Mouse (Mus musculus): Measurements from ENCODE around the gene Smyd1. TPM values are rescaled to one million over a fixed set of nuclear protein-coding genes. Genes with fewer than 3 reads are reported as not detected.
"Not testable (repeated sequence)": the region's sequence is repeated elsewhere in the genome, so short reads cannot be mapped to it uniquely, and the experiment has no call there.

Gene Smyd1
- polyA plus RNA-seq, 1 experiment from 2014 or later, result 0.53 TPM

GRCm38 (mm10) chr6:71338941-71339340, 16.9 kb upstream of the Smyd1 start:
- 73% methylated on average over 3 of the region's 3 CpGs for WGBS
- DNase-seq (no peak), ATAC-seq (ENCODE audit: insufficient read depth) (no peak)
- H3K4me2 ChIP-seq, result no peak overlapping the region
- H3K4me1 ChIP-seq (ENCODE audit: insufficient read depth), result no peaks in the 10 kb centered on the region
- H3K4me3 ChIP-seq (ENCODE audit: low read depth, low read length), result no peak overlapping the region
- no peaks in the 10 kb centered on the region for H3K36me3 ChIP-seq (ENCODE audit: insufficient read depth)
- TF ChIP-seq CTCF (IDR thresholded peaks at IDR 0.05; ENCODE audit: low read depth), result no peak
- H3K27me3 ChIP-seq (ENCODE audit: insufficient read depth, low read length), result no peaks in the 10 kb centered on the region
- no peak overlapping the region for H3K9ac ChIP-seq
- no peaks in the 10 kb centered on the region for H3K9me3 ChIP-seq (ENCODE audit: low read depth, low read length)
- H3K27ac ChIP-seq (ENCODE audit: low read depth), result no peak overlapping the region

- ATAC-seq (ENCODE audit: insufficient read depth) (no peak), DNase-seq (no peak)
- Histone ChIP-seq H3K36me3 (ENCODE audit: insufficient read depth) (no peaks in the 10 kb centered on the region), H3K4me2 (no peak overlapping the region), H3K4me3 (ENCODE audit: low read depth, low read length) (no peak overlapping the region), H3K9ac (no peak overlapping the region), H3K4me1 (ENCODE audit: insufficient read depth) (no peaks in the 10 kb centered on the region), H3K27me3 (ENCODE audit: insufficient read depth, low read length) (no peaks in the 10 kb centered on the region), H3K27ac (ENCODE audit: low read depth) (no peak overlapping the region), H3K9me3 (ENCODE audit: low read depth, low read length) (no peaks in the 10 kb centered on the region)
- TF ChIP-seq CTCF (IDR thresholded peaks at IDR 0.05; ENCODE audit: low read depth), result no peak
- WGBS, result 91% methylated on average over 8 of the region's 8 CpGs
These were observed 15.6 kb upstream of the Smyd1 start for GRCm38 (mm10) chr6:71337666-71338065.

DNA sequence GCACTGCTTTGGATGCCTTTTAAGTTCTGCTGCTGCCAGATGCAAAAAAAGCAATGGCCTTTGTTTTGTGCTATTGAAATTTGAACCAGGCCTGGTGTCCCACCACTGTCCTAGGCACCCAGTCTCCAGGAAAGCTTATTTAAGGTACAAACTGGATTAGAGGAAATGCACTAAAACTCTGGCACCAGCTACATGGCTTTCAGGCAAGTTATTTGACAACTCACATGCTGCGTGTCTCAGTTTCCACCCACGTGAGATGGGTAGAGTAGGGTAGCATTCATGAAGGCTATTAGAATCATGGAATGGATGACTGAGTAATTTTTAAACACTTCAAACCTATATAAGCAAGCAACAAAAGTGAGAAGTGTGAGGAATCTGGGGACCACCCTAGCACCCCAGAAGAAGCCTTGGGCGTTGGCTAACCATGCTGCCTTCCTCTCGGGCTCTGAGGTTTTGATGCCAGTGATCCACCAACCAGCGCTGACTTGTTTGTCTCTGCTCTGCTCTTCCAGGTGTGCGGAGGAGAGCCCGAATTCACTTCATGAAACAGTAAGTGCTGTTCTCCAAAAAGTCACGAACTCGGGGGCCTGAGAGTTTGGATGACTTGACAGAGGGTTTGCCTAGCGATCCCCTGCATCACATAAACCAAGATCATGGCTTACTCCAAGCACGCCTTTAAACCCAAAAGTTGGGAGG, 11.7 kb upstream of the Smyd1 start:
- Histone ChIP-seq H3K4me1 (ENCODE audit: insufficient read depth) (no peaks in the 10 kb centered on the region), H3K36me3 (ENCODE audit: insufficient read depth) (no peaks in the 10 kb centered on the region), H3K4me2 (no peak overlapping the region), H3K9ac (no peak overlapping the region), H3K27me3 (ENCODE audit: insufficient read depth, low read length) (no peaks in the 10 kb centered on the region), H3K27ac (ENCODE audit: low read depth) (no peak overlapping the region), H3K4me3 (ENCODE audit: low read depth, low read length) (no peak overlapping the region), H3K9me3 (ENCODE audit: low read depth, low read length) (no peaks in the 10 kb centered on the region)
- ATAC-seq (ENCODE audit: insufficient read depth), result no peak
- DNase-seq, result no peak
- no peak for TF ChIP-seq CTCF (IDR thresholded peaks at IDR 0.05; ENCODE audit: low read depth)
- 86% methylated on average over 11 of the region's 11 CpGs for WGBS

DNA sequence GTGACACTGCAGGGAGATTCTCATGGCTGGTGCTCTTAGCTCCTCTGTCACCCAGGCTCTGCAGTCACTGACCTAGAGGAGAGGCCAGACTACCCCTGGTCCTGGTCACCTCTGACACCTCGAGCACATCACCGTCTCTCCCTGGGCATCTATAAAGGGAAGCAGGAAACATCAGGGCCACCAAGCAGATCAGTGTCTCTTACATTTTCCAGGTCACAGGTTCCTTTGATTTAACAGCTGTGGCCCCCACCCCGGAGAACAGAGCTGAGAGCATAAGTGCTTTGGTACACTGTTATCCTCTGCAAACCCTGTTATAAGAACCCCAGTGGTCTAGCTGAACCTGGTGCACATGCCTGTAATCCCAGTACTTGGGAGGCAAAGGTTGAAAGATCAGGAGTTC, 11.0 kb upstream of the Smyd1 start:
- H3K27me3 ChIP-seq (ENCODE audit: insufficient read depth, low read length), result no peaks in the 10 kb centered on the region
- no peaks in the 10 kb centered on the region for H3K4me1 ChIP-seq (ENCODE audit: insufficient read depth)
- H3K27ac ChIP-seq (ENCODE audit: low read depth), result no peak overlapping the region
- WGBS, result 73% methylated on average over 3 of the region's 3 CpGs
- DNase-seq (no peak), ATAC-seq (ENCODE audit: insufficient read depth) (no peak)
- H3K4me2 ChIP-seq, result no peak overlapping the region
- no peak for TF ChIP-seq CTCF (IDR thresholded peaks at IDR 0.05; ENCODE audit: low read depth)
- H3K36me3 ChIP-seq (ENCODE audit: insufficient read depth), result no peaks in the 10 kb centered on the region
- no peaks in the 10 kb centered on the region for H3K9me3 ChIP-seq (ENCODE audit: low read depth, low read length)
- H3K9ac ChIP-seq, result no peak overlapping the region
- no peak overlapping the region for H3K4me3 ChIP-seq (ENCODE audit: low read depth, low read length)

- H3K27me3 ChIP-seq (ENCODE audit: insufficient read depth, low read length), result no peaks in the 10 kb centered on the region
- 69% methylated on average over 11 of the region's 11 CpGs for WGBS
- H3K4me2 ChIP-seq, result no peak overlapping the region
- no peaks in the 10 kb centered on the region for H3K9me3 ChIP-seq (ENCODE audit: low read depth, low read length)
- H3K36me3 ChIP-seq (ENCODE audit: insufficient read depth), result no peaks in the 10 kb centered on the region
- no peak for TF ChIP-seq CTCF (IDR thresholded peaks at IDR 0.05; ENCODE audit: low read depth)
- no peak overlapping the region for H3K9ac ChIP-seq
- no peak overlapping the region for H3K4me3 ChIP-seq (ENCODE audit: low read depth, low read length)
- no peaks in the 10 kb centered on the region for H3K4me1 ChIP-seq (ENCODE audit: insufficient read depth)
- DNase-seq (no peak), ATAC-seq (ENCODE audit: insufficient read depth) (no peak)
- H3K27ac ChIP-seq (ENCODE audit: low read depth), result no peak overlapping the region
These were observed 10.4 kb upstream of the Smyd1 start for GRCm38 (mm10) chr6:71332236-71332965.

GRCm38 (mm10) chr6:71331491-71331890, 9.5 kb upstream of the Smyd1 start:
- WGBS, result 97% methylated on average over 2 of the region's 4 CpGs
- H3K4me1 ChIP-seq (ENCODE audit: insufficient read depth); H3K9me3 ChIP-seq (ENCODE audit: low read depth, low read length); DNase-seq; H3K4me2 ChIP-seq; H3K36me3 ChIP-seq (ENCODE audit: insufficient read depth); H3K27ac ChIP-seq (ENCODE audit: low read depth); H3K4me3 ChIP-seq (ENCODE audit: low read depth, low read length); ATAC-seq (ENCODE audit: insufficient read depth); H3K27me3 ChIP-seq (ENCODE audit: insufficient read depth, low read length); H3K9ac ChIP-seq: not testable (repeated sequence)

DNA sequence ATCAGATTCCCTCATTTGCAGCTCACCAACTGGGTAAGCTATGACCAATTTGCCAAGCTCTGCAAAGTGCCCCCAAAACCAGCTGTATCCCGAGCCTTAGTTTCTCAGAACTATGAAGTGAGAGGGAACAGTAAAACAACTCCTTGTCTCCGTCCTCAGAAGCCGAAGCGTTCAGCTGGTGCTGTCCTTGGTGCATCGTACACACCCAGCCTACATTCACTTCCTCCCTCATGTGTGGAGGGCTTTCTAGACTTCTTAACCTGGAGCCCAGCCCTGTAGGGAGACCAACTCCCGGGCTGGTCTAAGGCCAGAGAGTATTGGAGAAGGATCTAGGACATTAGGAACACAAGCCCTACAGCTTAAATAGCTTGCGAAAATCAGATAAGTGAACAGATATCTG, 8.5 kb upstream of the Smyd1 start:
- H3K36me3 ChIP-seq (ENCODE audit: insufficient read depth), result no peaks in the 10 kb centered on the region
- DNase-seq (no peak), ATAC-seq (ENCODE audit: insufficient read depth) (no peak)
- no peak overlapping the region for H3K27ac ChIP-seq (ENCODE audit: low read depth)
- no peak overlapping the region for H3K4me3 ChIP-seq (ENCODE audit: low read depth, low read length)
- no peak overlapping the region for H3K4me2 ChIP-seq
- no peak overlapping the region for H3K9ac ChIP-seq
- no peaks in the 10 kb centered on the region for H3K27me3 ChIP-seq (ENCODE audit: insufficient read depth, low read length)
- WGBS, result 66% methylated on average over 7 of the region's 7 CpGs
- TF ChIP-seq CTCF (IDR thresholded peaks at IDR 0.05; ENCODE audit: low read depth), result no peak
- no peaks in the 10 kb centered on the region for H3K4me1 ChIP-seq (ENCODE audit: insufficient read depth)
- H3K9me3 ChIP-seq (ENCODE audit: low read depth, low read length), result no peaks in the 10 kb centered on the region

Data from lung, embryonic 14.5 days (tissue).